Mouse (Mus musculus) gastrocnemius, postnatal 14 days (tissue): ENCODE results near the gene Wdr48. TPM values are rescaled to one million over a fixed set of nuclear protein-coding genes. Genes with fewer than 3 reads are reported as not detected.

Experiments
- DNase-seq: peaks from one replicate; pipeline ENCODE4 v3.0.0; 2021; ENCODE audit warnings: mixed read lengths
- intact Hi-C: fragments of 180-260 bp; cut with DNase I; formaldehyde crosslinking; loops from one replicate; pipeline ENCODE4 v1.15.1; 2025; ENCODE audit warnings: low total_unique reads
- long read RNA-seq, 2 experiments: library from polyadenylated mRNA; stranded (forward); transcript quantifications; one replicate each; pipeline ENCODE4 v2.0.0; 2021
- total RNA-seq, 2 experiments: library from RNA; stranded (reverse); gene quantifications; 2 replicates each; pipeline ENCODE4 v1.2.3; 2021

Gene Wdr48
- total RNA-seq = 10 to 100 TPM; 11.2 to 11.4 TPM
- long read RNA-seq, experiment 1, partial matches to known transcripts = 0 of 5 reads
- long read RNA-seq, experiment 1, other reads (novel, unspliced or antisense) = 1 of 5 reads
- long read RNA-seq, experiment 2, partial matches to known transcripts = 0 of 6 reads
- long read RNA-seq, experiment 2, other reads (novel, unspliced or antisense) = 2 of 6 reads

DNA sequence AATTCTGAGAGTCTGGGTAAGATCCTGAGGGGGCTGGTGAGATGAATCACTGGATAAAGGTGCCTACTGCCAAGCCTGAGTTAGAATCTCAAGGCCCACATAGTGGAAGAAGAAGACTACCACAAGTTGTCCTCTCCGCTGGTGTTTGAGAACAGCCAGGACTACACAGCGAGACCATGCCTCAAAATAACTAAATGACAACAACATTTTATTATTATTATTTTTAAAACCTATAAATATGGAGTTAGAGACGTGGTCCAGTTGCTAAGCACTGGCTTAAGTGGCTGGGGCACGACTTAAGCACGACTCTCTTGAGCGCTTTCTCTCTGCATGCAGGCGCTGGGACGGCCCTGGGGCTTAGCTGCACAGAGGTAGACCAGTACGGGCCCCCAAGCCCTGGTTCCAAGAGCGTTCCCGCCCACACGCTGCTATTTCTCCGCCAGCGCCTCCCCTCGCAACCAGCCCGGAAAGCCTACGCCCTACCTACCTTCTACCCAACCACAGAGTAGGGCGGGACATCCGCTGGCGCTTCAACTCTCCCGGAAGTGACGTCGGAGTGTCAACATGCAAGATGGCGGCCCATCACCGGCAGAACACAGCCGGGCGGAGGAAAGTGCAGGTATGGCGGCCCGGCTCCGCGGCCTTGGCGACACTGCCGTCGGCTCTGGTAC lies at the start of gene Wdr48:
Gene Wdr48 (plus strand): TSS at position 540 of the 671 bp plus-strand sequence.
- peak; percentile 97 for DNase-seq
- intact Hi-C loops = no loop called here

GRCm38 (mm10) chr9:119847187-119847586 lies 47.5 kb upstream of the Wdr48 start:
- DNase-seq = no peak
- intact Hi-C loops = no loop called here

- intact Hi-C loops = no loop called here
- DNase-seq = no peak
These were observed 46.0 kb upstream of the Wdr48 start for GRCm38 (mm10) chr9:119848671-119849070.

DNA sequence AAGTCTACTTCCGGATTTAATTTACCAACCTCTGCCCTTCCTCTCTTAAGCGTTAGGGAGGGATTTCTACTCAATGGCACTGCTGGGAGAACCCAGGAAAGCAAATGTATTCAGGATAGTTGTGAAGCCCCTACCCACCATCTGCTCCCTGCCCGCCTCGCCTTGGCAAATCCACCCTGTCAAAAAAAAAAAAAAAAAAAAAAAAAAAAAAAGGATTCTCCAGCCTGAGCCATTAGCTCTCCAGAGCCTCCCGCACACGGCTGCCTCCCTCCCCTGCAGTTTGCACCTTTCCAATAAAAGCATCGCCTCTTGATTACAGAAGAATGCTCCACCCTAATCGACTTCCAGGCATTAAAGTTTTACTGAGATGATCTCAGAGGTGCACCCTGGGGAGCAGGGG lies 45.5 kb upstream of the Wdr48 start:
- intact Hi-C loops = no loop called here
- no peak for DNase-seq

DNA sequence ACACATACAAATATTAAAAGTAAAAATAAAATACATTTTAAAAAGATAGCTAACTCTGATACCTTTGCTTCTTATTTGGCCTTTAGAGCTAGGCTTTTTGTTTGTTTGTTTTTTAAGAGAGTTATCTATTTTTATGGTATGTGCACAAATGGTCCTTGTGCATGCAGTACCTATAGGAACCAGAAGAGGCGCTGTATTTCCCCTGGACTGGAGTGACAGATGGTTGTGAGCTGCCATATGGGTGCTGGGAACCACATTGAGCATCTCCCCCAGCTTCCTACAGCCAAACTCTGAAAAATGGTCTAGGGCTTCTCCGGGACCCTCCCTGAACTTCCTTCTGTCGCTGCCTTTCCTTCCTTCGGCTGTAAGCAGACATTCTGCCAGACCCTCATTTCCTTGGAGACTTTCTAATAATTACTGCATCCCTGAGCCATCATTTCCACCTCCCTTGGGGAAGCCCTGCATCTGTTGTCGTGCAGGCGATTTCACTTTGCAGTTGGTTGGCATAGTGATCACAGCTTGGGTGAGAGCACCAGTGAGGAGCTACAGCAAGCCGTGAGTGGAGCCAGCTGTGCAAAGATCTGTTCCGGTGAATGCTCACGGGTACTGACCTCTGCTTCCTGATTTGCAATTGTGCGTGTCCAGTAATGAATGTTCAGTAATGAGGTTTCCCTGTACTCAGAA lies 42.2 kb upstream of the Wdr48 start:
- no peak for DNase-seq
- intact Hi-C loops = no loop called here

GRCm38 (mm10) chr9:119853071-119853846 lies 41.4 kb upstream of the Wdr48 start:
- intact Hi-C loops = no loop called here
- no peak for DNase-seq

DNA sequence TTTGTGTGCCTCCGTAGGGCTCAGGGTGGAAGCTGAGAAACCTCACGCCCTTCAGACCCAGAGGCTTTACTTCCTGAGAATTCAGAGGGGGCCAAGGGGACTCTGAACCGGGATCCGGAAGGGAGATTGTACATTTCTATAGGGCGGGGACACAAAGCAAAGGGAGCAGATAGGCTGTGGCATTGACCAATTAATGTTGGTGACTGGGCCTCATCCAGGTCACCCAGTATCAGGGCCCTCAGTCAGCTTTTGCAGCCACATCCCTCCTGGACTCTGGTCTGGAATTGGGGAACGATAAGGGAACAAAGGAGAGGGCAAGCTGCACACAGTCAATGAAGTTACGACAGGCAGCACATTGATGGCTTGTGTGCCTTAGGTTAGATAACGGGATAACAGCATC lies 40.5 kb upstream of the Wdr48 start:
- DNase-seq = no peak
- intact Hi-C loops = no loop called here

DNA sequence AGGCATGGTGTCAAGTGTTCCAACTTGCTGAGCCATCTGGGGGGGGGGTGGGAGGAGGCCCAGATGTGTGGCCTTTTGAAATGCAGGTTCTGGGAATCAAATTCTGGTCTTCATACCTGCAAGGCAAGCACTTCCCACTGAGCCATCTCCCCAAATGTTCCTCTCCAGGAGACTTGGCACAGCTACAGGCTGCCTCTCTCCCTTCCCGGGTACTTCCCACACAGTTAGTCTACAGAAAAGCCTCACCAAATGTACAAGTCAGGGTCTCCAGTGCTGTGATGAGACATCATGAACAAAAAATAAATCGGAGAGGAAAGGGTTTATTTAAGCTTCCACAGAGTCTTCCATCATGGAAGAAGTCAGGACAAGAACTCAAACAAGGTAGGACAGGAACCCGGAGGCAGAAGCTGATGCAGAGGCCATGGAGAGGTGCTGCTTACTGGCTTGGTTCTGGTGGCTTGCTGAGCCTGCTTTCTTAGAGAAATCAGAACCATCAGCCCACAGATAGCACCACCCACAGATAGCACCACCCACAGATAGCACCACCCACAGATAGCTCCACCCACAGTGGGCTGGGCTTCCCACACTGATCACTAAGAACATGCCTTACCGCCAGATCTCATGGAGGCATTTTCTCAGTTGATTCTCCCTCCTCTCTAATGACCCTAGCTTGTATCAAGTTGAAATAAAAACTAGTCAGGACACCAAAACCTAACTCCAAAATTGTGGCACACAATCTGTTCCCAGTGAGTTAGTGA lies 7.4 kb upstream of the Wdr48 start:
- intact Hi-C loops = loop anchor here (10.0 kb wide), 1 partner anchor 93 kb away; no protein-coding TSS in a partner anchor
- DNase-seq = no peak

GRCm38 (mm10) chr9:119888843-119889246 lies 5.8 kb upstream of the Wdr48 start:
- intact Hi-C loops = loop anchor here (10.0 kb wide), 1 partner anchor 94 kb away; no protein-coding TSS in a partner anchor
- no peak for DNase-seq

DNA sequence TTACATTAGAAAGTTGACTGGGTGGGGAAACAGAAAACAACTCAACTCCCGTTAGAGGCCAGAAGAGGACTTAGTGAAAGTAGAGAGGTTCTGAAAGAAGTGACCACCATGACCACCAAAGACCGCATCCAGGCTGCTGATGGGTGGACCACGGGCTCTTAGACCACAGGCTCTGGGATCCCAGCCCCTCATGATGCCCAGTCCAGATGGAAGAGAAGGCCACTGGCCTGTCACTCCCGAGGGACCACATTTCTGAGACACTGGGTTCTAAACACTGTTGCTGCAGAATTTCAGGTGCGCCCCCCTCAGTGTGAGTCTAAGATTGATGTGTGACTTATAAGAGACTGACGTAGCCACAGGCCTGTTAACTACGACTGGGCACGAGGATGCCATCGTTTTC lies 5.2 kb upstream of the Wdr48 start:
- DNase-seq = no peak
- intact Hi-C loops = loop anchor here (10.0 kb wide), 1 partner anchor 95 kb away; no protein-coding TSS in a partner anchor

GRCm38 (mm10) chr9:119890692-119891091 lies 4.0 kb upstream of the Wdr48 start:
- intact Hi-C loops = no loop called here
- no peak for DNase-seq

- intact Hi-C loops = no loop called here
- DNase-seq = no peak
These were observed 797 bp upstream of the Wdr48 start for GRCm38 (mm10) chr9:119893881-119894280.

DNA sequence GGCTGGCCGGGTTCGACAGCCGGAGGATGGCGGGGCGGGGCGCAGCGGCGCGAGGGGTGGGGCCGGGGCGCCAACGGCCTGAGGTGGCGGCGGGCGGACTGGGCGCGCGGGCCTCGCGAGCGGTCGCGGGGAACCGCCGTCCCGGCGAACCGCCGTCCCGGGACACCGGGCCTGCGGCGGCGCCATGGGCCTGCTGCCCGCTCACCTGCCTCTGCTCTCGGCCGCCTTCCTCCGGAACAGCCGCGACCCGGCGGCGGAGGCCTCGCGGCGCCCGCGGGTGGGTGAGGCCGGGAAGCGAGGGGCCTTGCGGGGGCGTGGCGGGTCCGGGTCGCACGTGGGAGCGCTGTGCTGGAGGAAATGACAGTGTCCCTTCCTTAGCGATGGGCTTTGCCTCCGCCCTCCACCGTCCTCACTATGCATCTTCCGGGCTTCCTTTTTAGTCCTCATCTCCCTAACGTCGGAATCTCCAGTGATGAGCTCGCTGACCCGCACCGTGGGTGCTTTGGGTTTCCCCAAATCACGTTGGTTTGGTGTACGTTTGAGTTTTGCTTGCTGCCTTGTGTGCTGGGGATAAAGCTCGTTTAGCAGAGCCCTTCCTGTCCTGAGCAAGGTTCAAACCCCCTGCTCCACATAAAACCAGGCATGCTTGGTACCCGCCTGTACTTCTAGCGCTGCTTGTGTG lies 503 bp downstream of the Wdr48 start:
- peak; percentile 21 for DNase-seq
- intact Hi-C loops = no loop called here

DNA sequence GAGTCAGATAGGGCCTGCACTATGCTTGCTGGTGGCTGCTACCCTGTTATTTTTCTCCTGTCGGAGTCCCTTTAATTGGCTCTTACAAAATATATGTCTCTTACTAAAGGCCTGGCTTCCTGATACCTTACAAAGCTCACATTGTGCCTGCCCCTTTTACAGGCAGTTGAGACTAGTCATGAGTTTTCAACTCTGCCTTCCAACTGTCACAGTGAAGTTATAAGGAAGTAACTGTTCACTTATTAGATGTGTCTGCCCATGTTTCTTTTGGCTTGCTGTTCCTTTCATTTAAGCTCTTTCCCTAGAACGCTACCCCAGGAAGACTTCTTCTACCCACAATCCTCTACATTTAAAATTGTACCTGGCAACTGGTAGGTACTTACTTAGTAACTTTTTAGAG lies 4.8 kb downstream of the Wdr48 start:
- intact Hi-C loops = no loop called here
- no peak for DNase-seq

GRCm38 (mm10) chr9:119902410-119903151 lies 7.9 kb downstream of the Wdr48 start:
- no peak for DNase-seq
- intact Hi-C loops = no loop called here

GRCm38 (mm10) chr9:119908708-119909107 lies 14.0 kb downstream of the Wdr48 start:
- no peak for DNase-seq
- intact Hi-C loops = no loop called here

DNA sequence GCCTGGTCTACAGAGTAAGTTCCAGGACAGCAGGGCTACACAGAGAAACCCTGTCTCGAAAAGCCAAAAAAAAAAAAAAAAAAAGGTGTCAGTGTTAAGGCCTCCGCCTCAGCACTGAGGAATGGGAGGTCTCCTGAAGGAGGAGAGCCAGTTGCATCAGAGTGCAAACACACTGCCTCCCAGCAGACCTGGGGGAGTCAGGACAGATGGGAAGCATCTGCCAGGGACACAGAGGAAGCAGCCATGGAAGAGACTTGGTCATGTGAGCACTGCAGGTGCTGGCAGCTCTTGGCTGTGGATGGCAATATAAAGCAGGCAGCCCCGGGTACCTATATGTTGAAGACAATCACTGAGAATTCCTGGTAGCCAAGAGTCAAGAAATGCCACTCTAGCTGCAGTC lies 15.3 kb downstream of the Wdr48 start:
- DNase-seq = no peak
- intact Hi-C loops = no loop called here
